Mouse (Mus musculus) cerebellum, postnatal 25 days (tissue): Measurements from ENCODE around the gene Gna12.

Experiments
- DNase-seq, 2 experiments: peaks; one replicate each; pipeline ENCODE4 v3.0.0; 2021; ENCODE audit warnings: mixed read lengths in 2 of 2

The Gna12 gene

GRCm38 (mm10) chr5:140826796-140827195, 3.4 kb downstream of the Gna12 start:
- no peak for DNase-seq

- no peak for DNase-seq
Measured at GRCm38 (mm10) chr5:140826118-140826517, 4.1 kb downstream of the Gna12 start.

GRCm38 (mm10) chr5:140824126-140824525, 6.1 kb downstream of the Gna12 start:
- DNase-seq: no peak

- no peak for DNase-seq
Measured at GRCm38 (mm10) chr5:140823386-140823785, 6.8 kb downstream of the Gna12 start.

GRCm38 (mm10) chr5:140821951-140822350, 8.3 kb downstream of the Gna12 start:
- no peak for DNase-seq

- no peak for DNase-seq
Measured at GRCm38 (mm10) chr5:140820539-140820938, 9.7 kb downstream of the Gna12 start.

GRCm38 (mm10) chr5:140819594-140819993, 10.6 kb downstream of the Gna12 start:
- no peak for DNase-seq

GRCm38 (mm10) chr5:140818482-140819076, 11.7 kb downstream of the Gna12 start:
- DNase-seq: no peak

- DNase-seq: no peak
Measured at GRCm38 (mm10) chr5:140816950-140817568, 13.2 kb downstream of the Gna12 start.

- DNase-seq: no peak
Measured at GRCm38 (mm10) chr5:140816008-140816407, 14.2 kb downstream of the Gna12 start.

- peak in 1 of 2 experiments; percentile 55 for DNase-seq
Measured at GRCm38 (mm10) chr5:140815059-140815728, 15.0 kb downstream of the Gna12 start.

- DNase-seq: no peak
Measured at GRCm38 (mm10) chr5:140814403-140814802, 15.8 kb downstream of the Gna12 start.

GRCm38 (mm10) chr5:140812699-140813098, 17.5 kb downstream of the Gna12 start:
- no peak for DNase-seq

- DNase-seq: no peak
Measured at GRCm38 (mm10) chr5:140812063-140812462, 18.2 kb downstream of the Gna12 start.

GRCm38 (mm10) chr5:140811390-140811789, 18.8 kb downstream of the Gna12 start:
- DNase-seq: no peak

- DNase-seq: no peak
Measured at GRCm38 (mm10) chr5:140806939-140807338, 23.3 kb downstream of the Gna12 start.

- no peak for DNase-seq
Measured at GRCm38 (mm10) chr5:140806252-140806651, 24.0 kb downstream of the Gna12 start.

- no peak for DNase-seq
Measured at GRCm38 (mm10) chr5:140801782-140802181, 28.4 kb downstream of the Gna12 start.

GRCm38 (mm10) chr5:140800288-140800923, 29.8 kb downstream of the Gna12 start:
- no peak for DNase-seq

- DNase-seq: no peak
Measured at GRCm38 (mm10) chr5:140799190-140799589, 31.0 kb downstream of the Gna12 start.

- DNase-seq: no peak
Measured at GRCm38 (mm10) chr5:140798775-140799174, 31.5 kb downstream of the Gna12 start.

GRCm38 (mm10) chr5:140798158-140798557, 32.1 kb downstream of the Gna12 start:
- DNase-seq: no peak

GRCm38 (mm10) chr5:140796051-140796450, 34.2 kb downstream of the Gna12 start:
- no peak for DNase-seq

- no peak for DNase-seq
Measured at GRCm38 (mm10) chr5:140795176-140795575, 35.1 kb downstream of the Gna12 start.
